Mouse (Mus musculus): ENCODE results near the gene Zfp760. TPM values are rescaled to one million over a fixed set of nuclear protein-coding genes. Genes with fewer than 3 reads are reported as not detected.

Gene Zfp760
- total RNA-seq, 4 experiments from 2014 or later, result 5.7 to 10.0 (median 7.6) TPM

Other genes starting within 250 kb of the Zfp760 start
- gene Zfp53, start 218.7 kb upstream of the Zfp760 start, total RNA-seq (2022), result 1 to 10 TPM; 4.3 to 6.4 (median 5.3) TPM
- 10 to 100 TPM in 1 of 4 experiments, 1 to 10 TPM in 3; 7.4 to 11.9 (median 8.2) TPM for gene Zfp52, start 172.2 kb upstream of the Zfp760 start, total RNA-seq (2022)
- 10 to 100 TPM; 10.9 to 15.0 (median 11.3) TPM for gene Zfp948, start 140.7 kb upstream of the Zfp760 start, total RNA-seq (2022)
- gene Zfp983, start 57.1 kb upstream of the Zfp760 start, total RNA-seq (2022), result 10 to 100 TPM in 2 of 4 experiments, 1 to 10 TPM in 2; 8.5 to 14.1 (median 11.7) TPM
- gene Gm10226, start 15.9 kb upstream of the Zfp760 start, total RNA-seq (2022), result 10 to 100 TPM in 1 of 4 experiments, 1 to 10 TPM in 3; 5.0 to 11.0 (median 5.9) TPM
- 1 to 10 TPM; 4.8 to 6.6 (median 5.2) TPM for gene Zfp229, start 23.1 kb downstream of the Zfp760 start, total RNA-seq (2022)
- gene Zfp820, start 138.0 kb downstream of the Zfp760 start, total RNA-seq (2022), result under 1 TPM; 0.47 to 0.85 (median 0.56) TPM
- 1 to 10 TPM; 4.5 to 7.4 (median 6.1) TPM for gene Zfp995, start 202.2 kb downstream of the Zfp760 start, total RNA-seq (2022)